Mouse (Mus musculus): ENCODE data around the gene Ctns. TPM values are rescaled to one million over a fixed set of nuclear protein-coding genes. Genes with fewer than 3 reads are reported as not detected.
A peak's percentile ranks its signal among the peaks of the same experiment; 100 is the strongest.

Gene Ctns
- total RNA-seq (2021) = 17.4 and 20.6 TPM in 2 replicates
- long read RNA-seq, partial matches to known transcripts = 2 of 12 reads
- long read RNA-seq, other reads (novel, unspliced or antisense) = 4 of 12 reads

GRCm38 (mm10) chr11:73198603-73199229, at the start of gene Ctns:
Ctns (minus strand) TSS chr11:73199042.
- peak; percentile 69 for DNase-seq

GRCm38 (mm10) chr11:73242777-73243176, 43.9 kb upstream of the Ctns start:
- no peak for DNase-seq

- DNase-seq = no peak
Measured at GRCm38 (mm10) chr11:73242199-73242598, 43.4 kb upstream of the Ctns start.

GRCm38 (mm10) chr11:73236731-73237130, 37.9 kb upstream of the Ctns start:
- no peak for DNase-seq

GRCm38 (mm10) chr11:73235990-73236701, 37.3 kb upstream of the Ctns start:
- peak; percentile 52 for DNase-seq

GRCm38 (mm10) chr11:73233992-73234391, 35.1 kb upstream of the Ctns start, which contains the start of gene Trpv1:
Trpv1 (plus strand) TSS chr11:73234292.
- no peak for DNase-seq

GRCm38 (mm10) chr11:73232513-73232912, 33.7 kb upstream of the Ctns start:
- DNase-seq = no peak

GRCm38 (mm10) chr11:73230081-73230480, 31.2 kb upstream of the Ctns start:
- no peak for DNase-seq

GRCm38 (mm10) chr11:73228881-73229280, 30.0 kb upstream of the Ctns start:
- no peak for DNase-seq

- no peak for DNase-seq
Measured at GRCm38 (mm10) chr11:73225856-73226255, 27.0 kb upstream of the Ctns start.

- peak; percentile 18 for DNase-seq
Measured at GRCm38 (mm10) chr11:73223966-73224365, 25.1 kb upstream of the Ctns start.

- DNase-seq = no peak
Measured at GRCm38 (mm10) chr11:73222846-73223245, 24.0 kb upstream of the Ctns start.

GRCm38 (mm10) chr11:73220651-73221050, 21.8 kb upstream of the Ctns start:
- DNase-seq = no peak

- DNase-seq = no peak
Measured at GRCm38 (mm10) chr11:73219671-73220070, 20.8 kb upstream of the Ctns start.

GRCm38 (mm10) chr11:73213956-73214355, 15.1 kb upstream of the Ctns start:
- no peak for DNase-seq

- DNase-seq = no peak
Measured at GRCm38 (mm10) chr11:73207621-73208020, 8.8 kb upstream of the Ctns start.

GRCm38 (mm10) chr11:73205194-73205593, 6.4 kb upstream of the Ctns start:
- no peak for DNase-seq

GRCm38 (mm10) chr11:73203895-73204294, 5.1 kb upstream of the Ctns start:
- DNase-seq = no peak

GRCm38 (mm10) chr11:73201597-73201996, 2.8 kb upstream of the Ctns start:
- DNase-seq = no peak

- no peak for DNase-seq
Measured at GRCm38 (mm10) chr11:73201021-73201420, 2.2 kb upstream of the Ctns start.

- no peak for DNase-seq
Measured at GRCm38 (mm10) chr11:73199879-73200278, 1.0 kb upstream of the Ctns start.

GRCm38 (mm10) chr11:73199230-73199712, 429 bp upstream of the Ctns start, which contains the start of gene Shpk:
Shpk (plus strand) TSS chr11:73199460.
- DNase-seq = peak; percentile 89

- no peak for DNase-seq
Measured at GRCm38 (mm10) chr11:73198190-73198589, 652 bp downstream of the Ctns start.

Measured in adrenal gland, postnatal 25 days (tissue).